Mouse (Mus musculus): ENCODE measurements around the gene Invs. TPM values are rescaled to one million over a fixed set of nuclear protein-coding genes. Genes with fewer than 3 reads are reported as not detected.
A peak's percentile ranks its signal among the peaks of the same experiment; 100 is the strongest.
"Not testable (repeated sequence)": the region's sequence is repeated elsewhere in the genome, so short reads cannot be mapped to it uniquely, and the experiment has no call there.

Invs gene
- polyA plus RNA-seq, 3 experiments from 2014 or later, result 6.0 to 12.4 (median 9.7) TPM

DNA sequence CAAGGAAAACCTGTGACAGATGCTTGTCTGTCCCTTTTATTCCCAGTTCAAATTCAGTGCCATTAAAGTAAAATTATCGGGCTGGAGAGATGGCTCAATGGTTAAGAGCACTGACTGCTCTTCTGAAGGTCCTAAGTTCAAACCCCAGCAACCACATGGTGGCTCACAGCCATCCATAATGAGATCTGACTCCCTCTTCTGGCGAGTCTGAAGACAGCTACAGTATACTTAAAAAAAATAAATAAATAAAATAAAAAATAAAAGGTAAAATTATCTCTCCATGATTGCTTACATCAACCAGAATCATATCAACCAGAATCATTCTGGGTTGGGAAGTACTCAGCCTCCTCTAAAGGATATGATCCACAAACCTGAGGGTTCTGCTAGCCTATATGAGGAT is 48.5 kb downstream of the Invs start:
- ATAC-seq, result no peak

DNA sequence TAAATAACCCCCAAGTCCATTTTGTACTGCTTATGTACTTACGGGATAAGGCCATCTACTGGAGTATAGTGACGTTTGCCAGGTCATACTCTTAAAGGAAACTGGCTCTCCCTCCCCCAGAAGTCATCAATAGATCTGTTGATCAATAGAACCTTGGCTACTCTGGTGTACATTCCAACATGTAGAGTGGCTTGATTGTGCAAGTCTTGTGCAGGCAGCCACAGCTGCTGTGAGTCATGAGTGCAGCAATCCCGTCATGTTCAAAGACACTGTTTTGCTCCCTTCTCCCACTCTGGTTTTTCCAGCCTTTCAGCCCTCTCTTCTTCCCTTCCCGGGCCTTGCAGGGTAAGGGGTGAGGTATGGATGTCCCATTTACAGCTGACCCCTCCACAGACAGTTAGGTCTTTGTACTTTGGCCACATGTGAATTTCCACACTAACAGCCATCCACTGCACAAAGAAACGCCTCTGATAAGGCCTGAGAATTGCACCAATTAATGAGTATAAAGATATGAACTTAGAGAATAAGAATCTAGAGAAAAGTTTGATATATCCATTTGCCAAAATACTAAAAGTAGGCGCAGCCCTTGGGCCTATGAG is 53.0 kb downstream of the Invs start:
- no peak for ATAC-seq

DNA sequence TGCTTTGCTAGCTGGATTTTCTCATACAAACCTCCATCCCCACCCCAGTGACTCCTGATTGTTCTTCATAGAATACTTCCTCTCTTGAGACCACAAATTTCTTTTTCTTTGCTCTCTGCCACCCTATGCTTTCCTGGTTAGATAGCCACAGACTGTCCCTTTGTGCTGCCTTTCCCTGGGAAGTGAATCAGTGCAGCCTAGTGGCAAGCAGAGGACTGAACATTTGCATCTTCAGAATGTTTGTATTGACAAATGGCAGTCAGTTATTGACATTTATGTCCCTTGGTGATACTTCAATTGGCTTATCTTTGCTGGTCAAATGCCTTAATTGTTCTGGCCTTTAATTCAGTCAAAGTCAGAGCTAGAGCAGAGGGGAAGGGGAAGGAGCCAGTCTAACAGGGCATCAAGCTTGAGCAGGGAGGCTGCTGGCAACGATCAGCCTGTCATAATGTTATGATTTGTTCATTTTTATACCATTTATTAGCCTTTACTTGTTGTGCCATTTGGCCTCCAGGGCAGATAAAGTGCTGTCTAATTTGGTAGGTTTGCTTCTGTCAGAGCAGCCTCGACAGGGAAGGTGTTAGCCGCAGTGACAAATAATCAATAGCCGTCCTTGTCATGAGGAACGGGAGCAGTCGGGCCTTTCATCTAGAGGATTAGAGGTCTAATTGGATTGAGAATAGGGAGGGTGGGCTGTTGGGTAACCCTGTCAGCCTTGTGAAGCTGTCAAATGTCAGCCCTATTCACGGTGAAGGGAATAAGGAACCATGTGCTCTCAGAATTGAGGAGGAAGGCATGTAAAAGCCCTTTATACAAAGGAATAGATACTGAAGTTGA is 55.6 kb downstream of the Invs start:
- ATAC-seq, result no peak

DNA sequence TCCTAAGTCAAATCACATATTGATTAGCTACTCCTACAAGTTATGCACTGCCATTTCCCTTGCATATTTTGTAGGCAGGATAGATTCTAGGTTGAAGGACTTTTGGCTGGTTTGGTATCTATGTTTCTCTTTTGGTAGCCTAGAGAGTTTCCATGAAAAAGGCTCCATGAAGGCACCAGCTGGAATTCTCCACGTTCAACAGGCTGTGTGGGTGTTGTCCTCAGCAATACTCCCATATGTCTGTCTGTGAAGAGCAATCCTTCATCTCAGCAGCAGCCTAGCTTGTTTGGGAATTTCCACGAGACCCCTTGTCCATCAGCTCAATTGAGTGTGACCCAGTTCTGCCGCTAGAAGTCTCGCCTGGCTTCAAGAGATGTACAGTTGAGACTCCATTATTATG is 63.1 kb downstream of the Invs start:
- ATAC-seq, result no peak

DNA sequence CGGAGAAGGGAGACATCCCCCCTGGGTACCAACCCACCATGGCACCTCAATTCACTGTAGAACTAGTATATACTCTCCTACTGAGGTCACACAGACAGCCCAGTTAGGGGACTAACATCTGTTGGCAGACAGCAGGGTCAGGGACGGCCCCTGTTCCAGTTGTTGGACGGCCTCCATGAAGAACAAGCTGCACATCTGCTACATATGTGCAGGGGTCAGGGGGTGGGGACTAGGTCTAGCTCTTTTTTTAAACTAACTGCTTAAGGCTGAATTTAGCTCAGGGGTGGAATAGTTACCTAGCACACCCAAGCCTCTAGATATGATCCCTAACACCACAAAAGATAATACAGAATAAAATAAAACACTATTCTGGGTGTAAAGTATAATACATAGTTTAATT is 82.8 kb downstream of the Invs start:
- no peak for ATAC-seq

DNA sequence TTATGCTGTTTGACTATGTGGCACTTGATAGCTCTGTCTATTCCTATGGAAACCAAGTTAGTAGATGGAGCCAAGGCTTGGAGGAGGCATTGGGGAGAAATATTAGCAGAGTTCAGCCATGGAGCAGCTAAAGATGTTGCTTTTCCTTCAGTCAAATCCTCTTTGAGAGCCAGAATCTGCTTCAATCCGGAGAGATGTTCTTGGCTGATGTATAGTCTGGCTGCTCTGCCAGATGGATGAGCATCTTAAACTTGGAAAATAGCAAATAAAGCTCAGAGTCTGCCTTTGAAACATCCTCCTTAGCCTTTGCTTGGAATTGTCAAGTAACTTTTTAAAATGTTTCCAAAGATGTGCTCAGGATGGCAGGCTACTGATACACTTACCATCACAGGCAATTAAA is 91.5 kb downstream of the Invs start:
- no peak for ATAC-seq

DNA sequence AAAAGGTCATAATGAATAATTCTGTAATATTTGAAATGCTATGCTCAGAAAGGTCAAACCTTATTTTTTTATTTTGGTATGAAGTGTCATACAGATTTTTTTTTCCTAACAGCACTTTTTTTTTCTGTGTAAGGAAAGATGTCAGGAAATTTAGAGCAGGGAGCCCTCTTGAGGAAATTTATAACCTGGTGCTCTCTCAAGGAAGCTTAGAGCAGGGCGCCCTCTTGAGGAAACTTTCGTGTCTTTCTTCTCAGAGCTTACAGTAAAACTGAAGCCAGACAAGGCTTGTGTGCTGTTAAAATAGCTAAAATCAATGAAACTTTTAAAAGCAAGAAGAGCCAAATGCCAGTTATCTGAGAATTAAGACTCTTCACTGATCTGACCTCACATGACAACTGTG is 101.4 kb downstream of the Invs start:
- no peak for ATAC-seq

DNA sequence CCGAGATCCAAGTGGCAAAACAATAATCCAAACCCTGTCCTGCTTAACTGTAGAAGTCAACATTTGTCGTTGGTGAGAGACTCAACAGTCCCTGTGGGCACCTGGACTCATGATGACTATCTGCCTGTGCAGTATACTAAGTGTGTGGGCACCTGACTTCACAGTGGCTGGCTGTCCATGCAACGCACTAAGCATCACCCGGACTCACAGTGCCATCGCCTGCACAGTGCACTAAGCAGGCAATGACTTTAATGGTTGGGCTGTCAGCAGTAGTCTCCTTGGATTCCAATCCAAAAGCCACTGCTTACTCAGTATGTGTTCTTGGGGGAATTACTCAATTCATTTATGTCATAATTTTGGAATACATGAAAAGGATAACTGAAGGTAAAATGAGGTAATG is 102.9 kb downstream of the Invs start:
- no peak for ATAC-seq

DNA sequence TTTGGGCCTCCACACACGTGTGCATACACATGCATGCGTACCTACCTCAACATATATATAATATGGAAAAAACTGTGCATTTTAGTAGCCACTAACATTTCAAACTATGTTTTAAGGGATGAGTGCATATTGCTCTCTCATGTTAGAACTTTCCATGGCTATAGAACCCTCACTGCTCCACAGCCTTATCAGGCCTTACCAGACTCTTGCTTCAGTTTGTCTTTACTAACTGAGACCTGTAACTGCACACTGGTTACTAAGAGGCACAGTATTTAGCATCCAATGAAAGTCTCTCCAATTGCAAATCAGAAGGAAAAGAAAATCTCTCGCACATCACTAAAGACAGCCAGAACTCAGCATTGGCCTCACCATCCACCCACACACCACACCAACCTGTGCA is 117.4 kb downstream of the Invs start:
- no peak for ATAC-seq

DNA sequence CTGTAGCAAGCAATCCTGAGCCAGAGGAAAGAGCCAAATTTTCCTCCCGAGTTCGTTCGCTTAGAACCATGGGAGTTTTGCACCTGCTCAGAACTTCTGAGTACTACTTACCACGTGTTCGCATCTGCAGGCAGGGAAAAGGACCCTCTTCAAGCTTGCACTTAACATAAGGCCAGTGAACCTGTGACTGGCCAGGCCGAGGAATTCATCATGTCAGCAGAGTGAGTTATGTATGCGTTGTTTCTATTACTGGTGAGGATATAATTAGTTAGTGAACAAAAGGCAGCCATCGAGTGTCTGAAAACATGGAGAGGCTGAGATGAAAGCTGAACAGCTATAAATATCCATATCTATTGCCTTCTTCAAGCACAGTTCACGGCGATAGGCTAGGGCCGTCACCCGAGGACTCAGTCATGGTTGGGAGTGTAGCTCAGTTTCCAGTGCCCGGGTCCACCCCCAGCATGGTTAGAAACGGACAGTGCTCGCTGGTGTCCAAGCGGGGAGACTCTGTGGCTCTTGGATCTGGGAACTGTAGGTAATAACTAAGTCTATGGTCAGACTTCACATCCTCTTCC is 123.6 kb downstream of the Invs start:
- no peak for ATAC-seq

DNA sequence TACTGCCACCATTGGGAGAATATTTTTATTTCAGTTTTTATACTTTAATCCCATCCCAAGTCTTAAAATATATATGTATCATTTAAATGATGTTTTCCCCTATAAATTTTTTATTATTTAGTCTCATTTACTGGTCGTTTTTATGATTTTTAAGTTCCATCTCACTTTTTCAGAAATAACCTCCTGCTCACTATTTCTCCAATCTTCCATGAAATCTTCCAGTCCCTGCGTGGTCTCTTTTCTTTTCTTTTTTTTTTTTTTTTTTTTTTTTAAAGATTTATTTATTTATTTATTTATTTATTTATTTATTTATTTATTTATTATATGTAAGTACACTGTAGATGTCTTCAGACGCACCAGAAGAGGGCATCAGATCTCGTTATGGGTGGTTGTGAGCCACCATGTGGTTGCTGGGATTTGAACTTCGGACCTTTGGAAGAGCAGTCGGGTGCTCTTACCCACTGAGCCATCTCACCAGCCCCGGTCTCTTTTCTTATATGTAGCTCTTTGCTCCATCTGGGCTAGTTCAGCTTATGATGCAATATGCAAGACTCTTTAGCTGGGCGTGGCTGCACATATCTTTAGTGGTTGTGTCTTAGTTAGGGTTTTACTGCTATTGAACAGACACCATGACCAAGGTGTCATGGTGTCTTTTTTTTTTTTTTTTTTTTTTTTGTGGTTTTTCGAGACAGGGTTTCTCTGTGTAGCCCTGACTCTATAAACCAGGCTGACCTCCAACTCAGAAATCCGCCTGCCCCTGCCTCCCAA is 126.3 kb downstream of the Invs start:
- not testable (repeated sequence) for ATAC-seq

DNA sequence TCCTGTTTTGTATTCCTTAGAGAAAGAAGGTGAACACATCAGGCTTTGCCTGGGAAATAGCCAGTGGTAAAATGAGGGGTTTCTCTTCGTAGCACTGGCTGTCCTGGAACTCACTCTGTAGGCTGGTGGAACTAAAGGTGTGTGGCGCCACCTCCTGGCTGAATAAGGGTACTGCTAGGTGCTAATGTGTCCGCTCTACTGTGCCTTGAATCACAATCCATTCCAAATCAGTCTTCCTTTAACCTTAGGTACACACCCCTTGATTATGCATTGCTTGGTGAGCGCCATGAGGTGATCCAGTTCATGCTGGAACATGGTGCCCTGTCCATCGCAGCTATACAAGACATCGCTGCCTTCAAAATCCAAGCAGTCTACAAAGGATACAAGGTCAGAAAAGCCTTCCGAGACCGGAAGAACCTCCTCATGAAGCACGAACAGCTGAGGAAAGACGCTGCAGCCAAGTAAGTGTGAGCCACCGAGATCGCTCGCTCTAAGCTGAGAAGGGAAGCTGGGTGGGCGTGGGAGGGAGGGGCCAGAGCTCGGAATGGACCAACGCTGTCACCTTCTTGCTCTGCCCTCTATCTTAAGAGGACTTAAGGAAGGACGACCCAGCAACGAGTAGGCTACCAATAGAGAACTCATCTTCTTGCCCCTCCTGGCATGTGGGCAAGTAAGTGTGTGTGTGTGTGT is 127.9 kb downstream of the Invs start:
- peak; percentile 38 for ATAC-seq

DNA sequence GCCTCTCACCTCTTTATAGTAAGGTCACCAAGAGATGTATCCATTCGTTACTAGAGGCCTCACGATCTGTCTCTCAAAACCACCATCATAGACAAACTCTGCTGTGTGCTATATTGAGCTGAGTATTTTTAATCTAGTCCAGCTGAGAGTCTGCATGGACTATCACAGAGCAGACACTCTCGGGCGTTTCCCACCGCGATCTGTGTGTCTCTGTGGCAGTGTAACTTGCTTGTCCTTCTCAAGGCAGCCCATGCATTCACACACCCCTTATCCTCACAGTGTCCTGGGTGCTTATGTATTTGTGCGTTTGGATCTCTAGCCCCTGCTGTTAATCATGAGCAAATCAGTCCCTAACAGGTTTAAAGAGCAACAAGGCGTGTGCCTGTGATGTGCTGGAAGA is 133.9 kb downstream of the Invs start:
- ATAC-seq, result no peak

DNA sequence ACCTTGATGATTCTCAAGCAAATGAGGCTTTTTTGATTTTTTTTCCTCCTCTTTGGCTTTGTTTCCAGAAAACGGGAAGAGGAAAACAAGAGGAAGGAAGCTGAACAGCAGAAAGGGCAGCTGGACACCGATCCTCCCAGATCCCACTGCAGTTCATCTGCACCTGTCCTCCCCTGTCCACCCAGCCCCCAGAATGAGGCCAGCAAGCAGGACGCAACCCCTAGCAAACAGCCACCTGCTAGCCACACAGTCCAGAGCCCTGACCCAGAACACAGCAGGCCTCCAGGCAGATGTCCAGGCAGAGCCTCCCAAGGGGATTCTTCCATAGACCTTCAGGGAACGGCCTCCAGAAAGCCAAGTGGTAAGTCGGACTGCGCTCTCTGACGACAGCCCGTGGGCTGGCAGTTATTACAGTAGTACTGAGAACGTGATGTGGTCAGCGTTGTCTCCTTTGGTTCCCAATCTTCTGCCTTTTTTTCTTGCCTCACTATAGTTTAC is 136.3 kb downstream of the Invs start:
- no peak for ATAC-seq

DNA sequence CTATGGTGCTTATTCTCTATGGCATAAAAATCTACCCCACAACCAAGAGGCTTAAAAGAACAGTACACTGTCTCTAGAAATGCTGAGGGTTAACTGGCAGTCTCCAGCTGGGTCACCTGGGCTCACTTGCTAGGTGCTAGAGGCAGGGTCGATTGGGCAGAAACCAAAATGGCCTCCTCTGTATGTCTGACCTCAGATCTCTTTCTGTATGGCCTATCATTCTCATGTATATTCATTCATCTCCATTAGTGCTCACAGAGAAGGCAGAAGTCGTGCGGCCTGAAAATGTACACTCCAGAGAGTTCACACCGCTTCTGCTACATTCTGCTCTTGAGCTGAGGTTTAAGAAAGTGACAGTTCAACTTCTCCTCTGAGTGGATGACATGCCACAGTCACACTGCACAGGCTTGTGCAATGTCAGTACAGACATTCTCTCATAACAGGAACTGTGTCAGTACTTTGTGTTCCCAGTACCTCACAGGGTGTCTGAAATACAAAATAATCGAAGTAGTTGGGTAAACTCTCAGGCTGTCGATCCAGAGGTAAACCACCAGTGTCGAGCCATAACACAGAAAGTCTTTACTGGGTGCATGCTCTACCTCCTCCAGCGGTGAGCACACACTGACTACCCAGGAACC is 139.4 kb downstream of the Invs start:
- ATAC-seq, result no peak

DNA sequence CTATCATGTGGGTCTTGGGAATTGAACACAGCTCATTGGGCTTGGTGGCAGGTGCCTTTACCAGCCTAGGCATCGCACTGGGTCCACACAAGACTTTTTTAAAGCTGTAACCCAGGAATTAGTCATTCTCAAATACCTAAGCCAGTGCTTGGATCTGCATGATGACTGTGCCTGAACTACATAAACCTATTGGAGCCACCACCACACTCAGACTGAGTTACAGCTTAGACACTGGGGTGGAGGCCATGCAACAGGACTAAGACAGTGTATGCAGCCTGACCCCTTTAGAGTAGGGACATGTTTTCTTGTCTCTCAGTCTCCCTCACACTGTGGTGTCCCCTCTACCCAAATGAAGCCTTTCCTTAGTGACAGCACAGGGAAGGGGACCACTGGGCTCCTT is 143.1 kb downstream of the Invs start:
- ATAC-seq, result no peak

DNA sequence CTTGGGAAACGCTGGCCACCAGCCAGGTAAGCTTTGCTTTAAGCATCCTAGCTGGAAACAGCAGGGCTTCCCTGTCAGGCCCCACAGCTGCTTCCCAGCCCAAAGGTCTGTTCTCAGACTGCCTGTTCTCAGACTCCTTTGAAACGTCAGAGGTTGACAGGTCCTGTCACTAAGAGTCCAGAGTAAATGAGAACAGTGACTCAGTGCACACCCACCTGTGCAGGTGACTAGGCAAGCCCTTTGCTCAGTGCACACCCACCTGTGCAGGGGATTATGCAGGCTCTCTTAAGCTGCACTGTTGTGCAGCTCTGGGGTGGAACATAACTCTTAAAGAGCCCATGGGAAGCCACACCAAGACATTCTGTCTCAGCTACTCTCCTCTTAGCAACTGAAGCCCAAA is 144.2 kb downstream of the Invs start:
- no peak for ATAC-seq

DNA sequence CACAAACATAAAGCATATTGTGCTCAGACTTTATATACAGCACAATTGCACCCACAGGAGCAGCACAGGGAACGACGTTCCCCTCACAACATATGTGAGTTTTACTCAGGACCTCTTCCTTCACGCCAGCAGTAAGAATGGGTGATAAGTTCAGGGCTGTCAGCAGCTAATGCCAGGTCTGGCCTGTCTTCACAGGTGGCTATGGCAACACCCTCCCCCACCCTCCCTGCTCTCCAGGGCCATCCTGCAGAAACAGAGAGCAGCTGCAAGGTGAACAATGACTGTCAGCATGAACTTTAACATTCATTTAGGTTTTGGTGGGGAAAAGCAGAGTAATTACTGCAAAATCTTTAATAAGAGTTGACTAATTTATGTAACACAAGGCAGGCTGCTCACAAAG is 147.9 kb downstream of the Invs start:
- no peak for ATAC-seq

DNA sequence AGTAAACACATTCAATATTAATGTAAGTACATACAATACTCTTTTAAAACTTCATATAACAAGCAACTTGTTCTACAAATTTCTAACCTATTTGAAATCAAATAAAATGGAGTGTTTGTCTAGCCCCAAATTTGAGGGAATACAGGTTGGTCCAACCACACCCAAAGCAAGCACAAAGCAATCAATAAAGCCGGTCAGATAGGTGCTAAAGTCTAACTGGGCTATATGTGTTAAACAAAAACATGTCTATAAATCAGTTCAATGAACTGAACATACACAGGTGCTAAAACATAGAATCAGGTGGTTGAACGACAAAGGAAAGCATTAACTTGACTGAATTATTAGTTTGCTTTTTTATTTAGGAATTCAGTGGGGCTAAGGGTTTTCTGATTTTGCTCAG is 148.5 kb downstream of the Invs start:
- no peak for ATAC-seq

DNA sequence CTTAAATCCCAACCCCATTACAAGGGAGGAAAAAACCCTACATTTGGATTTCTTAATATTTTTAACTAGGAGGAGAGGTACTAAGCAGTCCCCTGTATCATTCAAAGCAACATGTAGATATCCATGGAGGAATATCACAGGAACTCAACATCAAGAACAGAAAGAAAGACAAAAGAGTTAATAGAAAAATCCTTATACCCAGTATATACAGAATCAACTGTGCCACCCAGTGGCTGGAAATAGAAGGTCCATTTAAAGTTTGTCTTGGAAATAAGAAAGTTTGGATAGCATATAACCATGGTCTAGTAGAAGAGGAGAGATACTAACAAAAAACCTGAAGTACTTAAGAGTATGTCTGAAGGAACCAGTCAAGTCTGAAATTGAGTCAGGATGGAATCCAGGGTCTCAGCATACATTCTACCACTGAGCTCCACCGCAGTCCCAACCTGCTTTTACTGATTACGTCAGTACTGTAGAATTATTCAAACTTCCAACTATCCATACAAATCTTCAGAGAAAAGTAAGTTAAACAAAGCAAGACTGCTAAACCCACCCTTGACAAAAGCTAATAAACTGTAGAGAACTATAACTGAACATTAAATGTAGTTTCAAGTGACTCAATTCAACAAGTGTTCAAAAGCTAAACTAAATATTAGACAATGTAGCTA is 174.7 kb downstream of the Invs start:
- ATAC-seq, result no peak

DNA sequence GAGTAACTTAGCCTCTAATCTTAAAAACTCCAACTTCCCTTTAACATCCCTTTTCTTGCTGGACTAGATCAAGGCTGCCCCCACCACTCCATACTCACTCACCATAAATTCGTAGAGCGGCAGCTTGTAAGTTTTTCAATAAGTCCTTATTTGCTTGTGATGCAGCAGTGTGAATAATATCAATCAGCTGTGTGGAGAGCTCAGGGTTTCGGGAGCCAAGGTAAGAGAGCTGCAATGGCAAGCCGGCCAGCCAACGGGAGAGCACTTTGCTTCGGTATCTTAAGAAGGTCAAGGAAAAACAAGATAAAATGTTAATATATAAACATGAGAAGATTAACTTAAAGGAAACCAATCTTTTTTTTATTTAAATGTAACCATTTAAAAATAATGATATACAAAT is 178.9 kb downstream of the Invs start:
- ATAC-seq, result no peak

DNA sequence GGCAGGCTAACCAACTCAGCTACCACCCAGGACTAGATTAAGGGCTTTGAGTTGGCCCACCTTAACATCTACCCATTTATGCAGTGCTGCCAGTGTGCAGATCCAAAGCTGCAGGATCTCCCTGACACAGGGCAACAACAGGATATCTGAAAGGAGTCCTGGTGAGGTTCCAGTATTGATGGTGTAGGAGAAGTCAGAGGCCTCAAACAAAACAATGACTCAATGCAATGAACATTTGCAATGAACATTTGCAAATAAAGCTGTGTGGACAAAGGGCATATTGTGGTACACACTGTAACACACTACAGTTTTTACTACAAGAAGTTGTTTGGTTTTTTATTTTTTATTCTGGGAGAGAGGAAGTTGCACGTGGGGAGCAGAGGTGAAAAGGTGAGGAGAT is 181.5 kb downstream of the Invs start:
- no peak for ATAC-seq

All from inflammation-experienced regulatory T-cells, adult 6 months (primary cell).